Mouse (Mus musculus): ENCODE measurements around the gene Zfp831. TPM values are rescaled to one million over a fixed set of nuclear protein-coding genes. Genes with fewer than 3 reads are reported as not detected.

Zfp831 gene
- polyA plus RNA-seq, 1 experiment from 2014 or later: not detected

DNA sequence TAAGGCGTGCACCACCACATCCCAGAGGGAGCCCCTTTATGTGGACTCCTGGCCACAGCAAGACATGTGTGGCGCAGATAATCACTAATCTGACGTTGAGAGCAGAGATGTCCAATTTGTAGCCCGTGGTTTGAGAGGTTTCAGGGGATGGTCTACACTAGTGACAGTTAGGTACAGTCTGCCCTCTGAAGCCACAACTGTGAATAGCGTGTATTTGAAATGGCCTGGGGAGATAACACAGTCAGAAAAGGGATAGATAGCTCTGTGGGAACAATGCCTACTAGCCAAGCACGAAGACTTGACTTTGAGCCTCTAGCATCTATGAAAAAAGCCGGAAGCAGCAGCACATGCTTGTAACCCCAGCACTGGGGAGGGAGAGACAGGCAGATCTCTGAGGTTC lies 18.9 kb upstream of the Zfp831 start:
- Histone ChIP-seq H3K4me1 (ENCODE audit: control insufficient read depth, insufficient read depth, low read length) (no peaks in the 10 kb centered on the region), H3K27me3 (replicated peaks; ENCODE audit: control insufficient read depth, insufficient read depth, low read length) (no peaks in the 10 kb centered on the region), H3K9ac (ENCODE audit: low read length) (no peak overlapping the region), H3K4me3 (ENCODE audit: low read depth, low read length) (no peak overlapping the region), H3K27ac (ENCODE audit: low read depth, low read length) (no peak overlapping the region), H3K9me3 (replicated peaks; ENCODE audit: control insufficient read depth, low read length) (no peaks in the 10 kb centered on the region), H3K4me2 (ENCODE audit: low read length) (no peak overlapping the region), H3K36me3 (ENCODE audit: control insufficient read depth, insufficient read depth, low read length) (no peaks in the 10 kb centered on the region)
- 90% methylated on average over 7 of the region's 7 CpGs for WGBS
- DNase-seq (ENCODE audit: low spot score): no peak
- no peak for ATAC-seq

GRCm38 (mm10) chr2:174627021-174627420 lies 16.3 kb upstream of the Zfp831 start:
- no peaks in the 10 kb centered on the region for H3K4me1 ChIP-seq (ENCODE audit: control insufficient read depth, insufficient read depth, low read length)
- H3K4me2 ChIP-seq (ENCODE audit: low read length): no peak overlapping the region
- no peak for ATAC-seq
- H3K4me3 ChIP-seq (ENCODE audit: low read depth, low read length): no peak overlapping the region
- no peak for DNase-seq (ENCODE audit: low spot score)
- H3K27me3 ChIP-seq (replicated peaks; ENCODE audit: control insufficient read depth, insufficient read depth, low read length): no peaks in the 10 kb centered on the region
- no peak overlapping the region for H3K27ac ChIP-seq (ENCODE audit: low read depth, low read length)
- H3K9me3 ChIP-seq (replicated peaks; ENCODE audit: control insufficient read depth, low read length): no peaks in the 10 kb centered on the region
- WGBS: 75% methylated on average over 8 of the region's 8 CpGs
- no peaks in the 10 kb centered on the region for H3K36me3 ChIP-seq (ENCODE audit: control insufficient read depth, insufficient read depth, low read length)
- no peak overlapping the region for H3K9ac ChIP-seq (ENCODE audit: low read length)

DNA sequence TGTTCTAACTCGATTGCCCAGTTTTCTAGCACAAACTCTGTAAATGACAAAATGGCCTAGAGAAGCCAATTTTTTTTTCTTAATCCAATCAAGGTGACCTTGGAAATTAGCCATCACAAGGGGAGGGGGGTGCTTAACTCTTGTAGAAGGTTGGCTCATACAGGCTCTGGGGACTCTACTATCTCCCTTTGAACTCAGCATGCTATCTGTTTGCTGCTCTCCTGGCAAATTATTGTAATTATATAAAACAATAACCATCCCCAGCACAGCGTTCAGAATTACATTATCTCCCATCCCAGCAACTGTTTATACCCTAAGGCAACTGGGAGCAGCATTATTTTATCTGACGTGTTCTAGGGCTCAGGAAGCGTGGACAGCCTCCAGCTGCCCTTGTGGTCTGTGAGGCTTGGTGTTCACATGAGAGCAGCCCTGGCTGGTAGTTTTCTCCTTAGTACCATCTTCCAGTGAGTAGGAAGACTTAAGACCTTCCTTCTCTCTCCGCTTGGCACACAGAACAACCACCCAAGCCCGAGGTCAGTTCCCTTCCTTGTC lies 14.0 kb upstream of the Zfp831 start:
- no peak for DNase-seq (ENCODE audit: low spot score)
- no peaks in the 10 kb centered on the region for H3K36me3 ChIP-seq (ENCODE audit: control insufficient read depth, insufficient read depth, low read length)
- no peak overlapping the region for H3K9ac ChIP-seq (ENCODE audit: low read length)
- H3K27ac ChIP-seq (ENCODE audit: low read depth, low read length): no peak overlapping the region
- WGBS: 73% methylated on average over 6 of the region's 6 CpGs
- no peaks in the 10 kb centered on the region for H3K27me3 ChIP-seq (replicated peaks; ENCODE audit: control insufficient read depth, insufficient read depth, low read length)
- no peak overlapping the region for H3K4me2 ChIP-seq (ENCODE audit: low read length)
- H3K4me1 ChIP-seq (ENCODE audit: control insufficient read depth, insufficient read depth, low read length): no peaks in the 10 kb centered on the region
- H3K4me3 ChIP-seq (ENCODE audit: low read depth, low read length): no peak overlapping the region
- no peaks in the 10 kb centered on the region for H3K9me3 ChIP-seq (replicated peaks; ENCODE audit: control insufficient read depth, low read length)
- no peak for ATAC-seq

- H3K27ac ChIP-seq (ENCODE audit: low read depth, low read length): no peak overlapping the region
- 46% methylated on average over 1 of the region's 1 CpGs for WGBS
- H3K4me2 ChIP-seq (ENCODE audit: low read length): no peak overlapping the region
- no peaks in the 10 kb centered on the region for H3K36me3 ChIP-seq (ENCODE audit: control insufficient read depth, insufficient read depth, low read length)
- ATAC-seq: no peak
- no peak overlapping the region for H3K9ac ChIP-seq (ENCODE audit: low read length)
- no peak overlapping the region for H3K4me3 ChIP-seq (ENCODE audit: low read depth, low read length)
- H3K9me3 ChIP-seq (replicated peaks; ENCODE audit: control insufficient read depth, low read length): no peaks in the 10 kb centered on the region
- no peaks in the 10 kb centered on the region for H3K4me1 ChIP-seq (ENCODE audit: control insufficient read depth, insufficient read depth, low read length)
- no peaks in the 10 kb centered on the region for H3K27me3 ChIP-seq (replicated peaks; ENCODE audit: control insufficient read depth, insufficient read depth, low read length)
- no peak for DNase-seq (ENCODE audit: low spot score)
Measured at GRCm38 (mm10) chr2:174636750-174637149, 6.6 kb upstream of the Zfp831 start.

- Histone ChIP-seq H3K4me3 (ENCODE audit: low read depth, low read length) (no peak overlapping the region), H3K9me3 (replicated peaks; ENCODE audit: control insufficient read depth, low read length) (no peaks in the 10 kb centered on the region; the same call in 1 of the 2 replicates), H3K9ac (ENCODE audit: low read length) (no peak overlapping the region), H3K36me3 (ENCODE audit: control insufficient read depth, insufficient read depth, low read length) (no peaks in the 10 kb centered on the region), H3K4me2 (ENCODE audit: low read length) (no peak overlapping the region), H3K27ac (ENCODE audit: low read depth, low read length) (no peak overlapping the region), H3K4me1 (ENCODE audit: control insufficient read depth, insufficient read depth, low read length) (no peaks in the 10 kb centered on the region), H3K27me3 (replicated peaks; ENCODE audit: control insufficient read depth, insufficient read depth, low read length) (no peaks in the 10 kb centered on the region)
- DNase-seq (ENCODE audit: low spot score) (no peak), ATAC-seq (no peak)
- WGBS: 91% methylated on average over 10 of the region's 10 CpGs
Measured at GRCm38 (mm10) chr2:174644975-174645374, 1.6 kb downstream of the Zfp831 start.

- H3K27ac ChIP-seq (ENCODE audit: low read depth, low read length): no peak overlapping the region
- H3K9ac ChIP-seq (ENCODE audit: low read length): no peak overlapping the region
- no peak overlapping the region for H3K4me2 ChIP-seq (ENCODE audit: low read length)
- ATAC-seq (no peak), DNase-seq (ENCODE audit: low spot score) (no peak)
- H3K4me1 ChIP-seq (ENCODE audit: control insufficient read depth, insufficient read depth, low read length): no peaks in the 10 kb centered on the region
- no peaks in the 10 kb centered on the region for H3K27me3 ChIP-seq (replicated peaks; ENCODE audit: control insufficient read depth, insufficient read depth, low read length)
- H3K9me3 ChIP-seq (replicated peaks; ENCODE audit: control insufficient read depth, low read length): no peaks in the 10 kb centered on the region; the same call in 1 of the 2 replicates
- H3K4me3 ChIP-seq (ENCODE audit: low read depth, low read length): no peak overlapping the region
- WGBS: 64% methylated on average over 4 of the region's 4 CpGs
- H3K36me3 ChIP-seq (ENCODE audit: control insufficient read depth, insufficient read depth, low read length): no peaks in the 10 kb centered on the region
Measured at GRCm38 (mm10) chr2:174652864-174653263, 9.5 kb downstream of the Zfp831 start.

- H3K9ac ChIP-seq (ENCODE audit: low read length): no peak overlapping the region
- H3K4me2 ChIP-seq (ENCODE audit: low read length): no peak overlapping the region
- DNase-seq (ENCODE audit: low spot score): no peak
- no peak overlapping the region for H3K27ac ChIP-seq (ENCODE audit: low read depth, low read length)
- WGBS: 85% methylated on average over 5 of the region's 5 CpGs
- no peak for ATAC-seq
- no peaks in the 10 kb centered on the region for H3K36me3 ChIP-seq (ENCODE audit: control insufficient read depth, insufficient read depth, low read length)
- no peaks in the 10 kb centered on the region for H3K27me3 ChIP-seq (replicated peaks; ENCODE audit: control insufficient read depth, insufficient read depth, low read length)
- no peak overlapping the region for H3K4me3 ChIP-seq (ENCODE audit: low read depth, low read length)
- no peaks in the 10 kb centered on the region for H3K9me3 ChIP-seq (replicated peaks; ENCODE audit: control insufficient read depth, low read length)
- H3K4me1 ChIP-seq (ENCODE audit: control insufficient read depth, insufficient read depth, low read length): no peaks in the 10 kb centered on the region
Measured at GRCm38 (mm10) chr2:174655341-174655740, 12.0 kb downstream of the Zfp831 start.

DNA sequence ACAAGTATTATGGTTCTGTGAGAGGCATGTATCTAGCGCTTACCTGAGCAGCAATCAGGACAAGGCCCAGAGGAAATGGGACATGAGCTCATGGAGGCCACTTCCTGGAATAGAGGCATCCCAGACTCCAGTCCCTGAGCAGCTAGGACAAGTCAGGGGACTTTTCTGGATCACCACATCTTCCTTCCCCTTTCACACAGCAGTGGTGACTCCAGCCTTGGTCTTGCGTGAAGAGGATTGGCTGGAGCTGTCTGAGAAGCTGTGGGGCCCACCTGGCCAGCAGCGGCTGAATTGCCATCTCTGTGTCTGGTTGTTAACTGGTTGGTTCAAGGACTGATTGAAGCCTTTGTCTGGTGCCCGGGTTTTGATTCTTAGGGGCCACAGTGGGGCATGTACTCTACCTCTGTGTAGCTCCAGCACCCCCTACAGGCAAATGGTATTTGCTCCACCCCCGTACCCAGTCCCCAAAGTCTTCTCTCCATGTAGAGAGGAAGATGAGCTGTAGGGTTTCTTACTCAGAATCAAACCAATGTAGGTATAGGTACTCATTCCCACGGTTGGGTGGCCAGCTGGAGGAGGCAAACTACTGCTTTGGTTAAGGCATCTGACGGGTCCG lies 15.0 kb downstream of the Zfp831 start:
- DNase-seq (ENCODE audit: low spot score) (no peak), ATAC-seq (no peak)
- H3K27me3 ChIP-seq (replicated peaks; ENCODE audit: control insufficient read depth, insufficient read depth, low read length): no peaks in the 10 kb centered on the region
- no peaks in the 10 kb centered on the region for H3K4me1 ChIP-seq (ENCODE audit: control insufficient read depth, insufficient read depth, low read length)
- whole genome bisulfite sequencing: 70% methylated on average over 8 of the region's 8 CpGs
- no peaks in the 10 kb centered on the region for H3K9me3 ChIP-seq (replicated peaks; ENCODE audit: control insufficient read depth, low read length)
- H3K9ac ChIP-seq (ENCODE audit: low read length): no peak overlapping the region
- H3K4me3 ChIP-seq (ENCODE audit: low read depth, low read length): no peak overlapping the region
- H3K4me2 ChIP-seq (ENCODE audit: low read length): no peak overlapping the region
- H3K27ac ChIP-seq (ENCODE audit: low read depth, low read length): no peak overlapping the region
- no peaks in the 10 kb centered on the region for H3K36me3 ChIP-seq (ENCODE audit: control insufficient read depth, insufficient read depth, low read length)

DNA sequence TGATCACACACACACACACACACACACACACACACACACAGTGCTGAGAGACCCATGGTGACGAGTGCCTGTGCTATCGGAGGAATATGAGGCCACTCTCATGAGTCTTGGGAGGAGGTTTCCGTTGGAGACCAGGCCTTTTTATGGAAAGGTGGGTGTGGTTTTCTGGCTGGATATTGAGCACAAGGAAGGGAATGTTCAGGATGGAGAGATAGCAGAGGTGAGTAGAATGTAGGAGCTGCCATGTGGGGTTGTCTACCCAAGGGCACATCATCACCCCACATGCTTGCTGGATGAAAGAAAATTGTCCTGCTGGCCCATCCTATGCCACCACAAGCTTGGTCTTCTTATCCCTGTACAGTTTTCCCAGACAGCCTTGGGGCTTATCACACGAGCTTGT lies 16.5 kb downstream of the Zfp831 start:
- ATAC-seq: no peak
- Histone ChIP-seq H3K36me3 (ENCODE audit: control insufficient read depth, insufficient read depth, low read length) (no peaks in the 10 kb centered on the region), H3K27me3 (replicated peaks; ENCODE audit: control insufficient read depth, insufficient read depth, low read length) (no peaks in the 10 kb centered on the region), H3K9ac (ENCODE audit: low read length) (no peak overlapping the region), H3K4me2 (ENCODE audit: low read length) (no peak overlapping the region), H3K4me3 (ENCODE audit: low read depth, low read length) (no peak overlapping the region), H3K9me3 (replicated peaks; ENCODE audit: control insufficient read depth, low read length) (no peaks in the 10 kb centered on the region), H3K27ac (ENCODE audit: low read depth, low read length) (no peak overlapping the region), H3K4me1 (ENCODE audit: control insufficient read depth, insufficient read depth, low read length) (no peaks in the 10 kb centered on the region)
- 77% methylated on average over 4 of the region's 4 CpGs for WGBS
- DNase-seq (ENCODE audit: low spot score): no peak

Measured in forebrain, embryonic 14.5 days (tissue).